Mouse (Mus musculus) brown adipose tissue, adult 24 weeks (tissue): ENCODE data around the gene Kcmf1. TPM values are rescaled to one million over a fixed set of nuclear protein-coding genes. Genes with fewer than 3 reads are reported as not detected.
"Not testable (repeated sequence)": the region's sequence is repeated elsewhere in the genome, so short reads cannot be mapped to it uniquely, and the experiment has no call there.

Experiments
- H3K27ac ChIP-seq: fragments of 200-500 bp; replicated peaks from 2 replicates; pipeline ENCODE4 v1.5.1; 2012; ENCODE audit warnings: low read depth, mild to moderate bottlenecking, low read length
- H3K4me1 ChIP-seq: fragments of 200-500 bp; 2 replicates; pipeline ENCODE4 v1.6.1; 2012; ENCODE audit warnings: low read length, mixed read lengths; ENCODE audit not compliant: control insufficient read depth, insufficient read depth, insufficient read length
- H3K4me3 ChIP-seq: fragments of 200-500 bp; 2 replicates; pipeline ENCODE4 v1.5.1; 2012; ENCODE audit warnings: low read depth, mild to moderate bottlenecking, low read length, moderate library complexity; ENCODE audit not compliant: insufficient read depth
- polyA plus RNA-seq: library from polyadenylated mRNA; stranded (reverse); fragments of >200 nt; gene quantifications from 2 replicates; pipeline ENCODE4 v1.2.4, GENCODE M21; 2012; ENCODE audit not compliant: missing spikeins, insufficient read depth, insufficient read length

The Kcmf1 gene
- polyA plus RNA-seq, 1 experiment = 166 TPM

DNA sequence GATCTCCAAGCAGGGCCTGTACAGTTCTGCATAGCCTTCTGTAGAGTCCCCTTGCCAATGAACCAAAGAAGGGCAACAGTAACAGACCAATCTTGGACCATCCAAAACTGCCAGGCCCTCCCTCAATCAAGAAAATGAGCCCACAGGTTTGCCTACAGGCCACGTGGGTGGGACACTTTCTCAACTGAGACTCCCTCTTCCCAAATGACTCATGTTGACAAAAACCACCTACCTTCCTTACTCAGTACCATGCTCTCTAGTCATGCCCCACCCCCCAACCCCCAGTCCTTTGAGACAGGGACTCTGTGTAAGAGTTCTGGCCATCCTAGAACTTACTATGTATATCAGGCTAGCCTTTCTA, 18.2 kb downstream of the Kcmf1 start:
- Histone ChIP-seq H3K4me3 (no peak overlapping the region), H3K27ac (no peak overlapping the region; the same call in 1 of the 2 replicates), H3K4me1 (peaks cover 29% of the 10 kb centered on the region)

DNA sequence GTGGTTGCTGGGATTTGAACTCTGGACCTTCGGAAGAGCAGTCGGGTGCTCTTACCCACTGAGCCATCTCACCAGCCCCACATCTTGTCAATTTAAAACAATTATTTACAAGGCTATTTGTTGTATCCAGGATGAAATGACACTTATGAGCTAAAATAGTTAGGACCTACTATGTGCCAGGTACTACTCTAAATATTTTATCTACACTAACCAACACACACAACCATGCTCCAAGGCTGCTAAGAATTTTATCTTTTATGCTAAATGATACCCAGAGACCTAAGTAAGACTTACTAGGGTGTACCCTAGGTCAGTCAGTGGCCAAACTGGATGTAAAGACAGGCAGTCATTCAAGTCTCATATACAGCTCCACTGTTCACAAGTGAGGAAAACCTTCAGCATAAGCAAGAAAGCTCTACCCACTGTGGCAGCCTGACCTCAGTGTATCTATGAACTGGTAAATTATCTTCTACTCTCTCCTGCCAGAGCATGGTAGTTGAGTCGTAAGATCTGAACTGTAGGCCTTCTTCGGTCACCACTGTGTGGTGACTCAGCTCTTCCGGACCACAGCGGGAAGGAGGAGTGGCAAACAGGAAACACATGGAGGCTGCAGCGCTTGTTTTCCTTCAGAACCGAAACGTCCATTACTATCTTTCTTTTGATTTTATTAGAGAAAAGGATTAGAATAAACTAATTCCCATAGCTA, 18.7 kb downstream of the Kcmf1 start:
- H3K4me1 ChIP-seq = peaks cover 27% of the 10 kb centered on the region
- no peak overlapping the region for H3K4me3 ChIP-seq
- H3K27ac ChIP-seq = 0 out of 2 replicates have a peak overlapping the region, but pooled peaks have one; percentile 58

DNA sequence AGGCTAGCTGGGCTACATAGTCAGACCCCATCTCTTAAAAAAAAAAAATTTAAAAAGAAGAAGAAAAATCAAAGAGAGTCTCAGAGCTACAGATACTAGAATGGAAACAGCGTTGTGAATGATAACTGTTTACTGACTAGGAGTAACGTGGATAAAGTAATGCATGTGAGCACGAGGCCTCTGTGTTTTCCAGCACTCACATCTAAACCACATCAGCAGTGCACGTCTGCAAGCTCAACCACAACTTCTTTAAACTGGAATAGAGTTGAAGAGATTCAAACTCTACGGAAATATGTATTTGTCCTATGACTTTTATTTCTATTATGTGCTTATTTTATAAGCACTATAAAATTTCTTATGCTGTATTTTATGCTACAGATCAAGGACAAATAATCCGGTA, 23.1 kb downstream of the Kcmf1 start:
- Histone ChIP-seq H3K4me3 (no peak overlapping the region), H3K27ac (no peak overlapping the region), H3K4me1 (peaks cover 28% of the 10 kb centered on the region)

DNA sequence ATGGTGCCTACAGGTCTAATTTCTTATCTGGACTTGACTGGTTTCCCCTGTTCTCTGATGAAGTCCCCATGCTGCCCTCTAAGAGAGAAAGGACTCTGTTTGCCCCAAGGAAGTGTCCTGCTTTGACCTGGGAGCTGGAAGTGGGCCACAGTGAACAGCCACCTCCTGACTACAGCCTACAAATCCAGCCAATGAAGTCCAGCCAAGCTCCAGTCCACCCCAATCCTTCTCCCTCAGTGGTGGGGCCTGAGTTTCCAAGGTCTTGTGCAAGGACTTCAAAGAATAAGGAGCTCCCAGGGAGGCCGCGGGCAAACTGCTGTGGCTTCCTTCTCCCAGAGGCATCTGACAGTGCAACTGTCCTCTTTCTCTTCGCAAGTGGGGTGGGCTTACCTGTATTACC, 26.4 kb downstream of the Kcmf1 start:
- Histone ChIP-seq H3K4me3 (no peak overlapping the region), H3K4me1 (peaks cover 44% of the 10 kb centered on the region), H3K27ac (no peak overlapping the region)

DNA sequence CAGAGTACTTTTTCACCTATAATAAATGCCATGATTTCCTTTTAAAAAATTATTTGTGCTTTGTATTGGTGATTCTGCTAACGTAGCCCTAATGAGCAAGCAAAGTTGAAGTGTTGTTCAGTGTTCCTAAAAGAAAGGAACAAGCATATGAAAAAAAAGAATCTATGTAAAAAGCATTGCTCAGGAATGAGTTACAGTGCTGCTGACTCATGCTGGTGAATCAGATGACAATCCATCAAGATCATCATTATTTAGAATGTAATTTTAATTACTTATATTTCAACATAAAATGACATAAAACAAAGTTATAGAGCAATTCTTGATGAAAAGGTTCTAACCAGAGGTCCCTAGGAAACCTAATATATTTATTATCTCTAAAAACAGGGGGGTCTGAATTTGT, 27.5 kb downstream of the Kcmf1 start:
- Histone ChIP-seq H3K4me3 (no peak overlapping the region), H3K27ac (no peak overlapping the region), H3K4me1 (peaks cover 44% of the 10 kb centered on the region)

DNA sequence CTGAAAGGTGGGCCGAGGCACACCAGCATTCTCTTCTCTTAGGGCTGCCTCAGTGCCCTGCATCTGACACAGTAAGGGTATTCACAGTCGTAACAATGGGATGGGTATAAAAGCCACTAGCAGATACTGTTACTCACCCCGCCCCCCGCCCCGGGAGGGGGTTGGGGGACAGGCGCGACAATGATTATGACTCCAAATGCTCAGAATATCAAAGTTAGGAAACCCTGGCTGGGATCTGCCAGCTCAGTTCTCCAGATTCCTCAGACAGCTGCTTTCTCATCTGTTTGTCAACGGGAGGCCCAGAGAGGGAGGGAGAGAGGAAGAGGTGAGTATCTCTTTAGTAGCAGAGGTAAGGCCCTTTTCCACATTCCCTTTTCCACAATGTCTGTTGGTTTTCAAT, 30.2 kb downstream of the Kcmf1 start:
- H3K27ac ChIP-seq = peak overlapping the region; percentile 39; the same call in 1 of the 2 replicates
- peaks cover 46% of the 10 kb centered on the region for H3K4me1 ChIP-seq
- H3K4me3 ChIP-seq = no peak overlapping the region

DNA sequence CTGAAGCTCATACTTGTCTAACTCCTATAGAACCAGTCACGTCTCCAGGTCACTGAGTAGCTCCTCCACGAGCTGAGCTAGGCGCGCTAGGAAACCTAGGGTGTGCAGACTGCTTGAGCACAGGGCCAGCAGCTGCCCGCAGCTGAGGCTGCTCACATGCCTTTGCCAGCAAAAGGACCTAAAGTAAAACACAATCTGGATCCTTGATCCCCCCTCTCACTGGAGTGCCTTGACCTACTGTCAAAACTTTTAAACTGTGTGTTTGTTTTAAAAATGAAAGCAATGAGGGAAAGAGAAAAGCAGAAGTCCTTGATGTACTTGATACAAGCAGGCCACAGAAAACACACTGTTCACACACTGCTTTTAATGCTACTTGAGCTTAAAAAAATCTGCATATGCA, 31.1 kb downstream of the Kcmf1 start:
- Histone ChIP-seq H3K4me3 (no peak overlapping the region), H3K27ac (peak overlapping the region; percentile 55), H3K4me1 (peaks cover 43% of the 10 kb centered on the region)

DNA sequence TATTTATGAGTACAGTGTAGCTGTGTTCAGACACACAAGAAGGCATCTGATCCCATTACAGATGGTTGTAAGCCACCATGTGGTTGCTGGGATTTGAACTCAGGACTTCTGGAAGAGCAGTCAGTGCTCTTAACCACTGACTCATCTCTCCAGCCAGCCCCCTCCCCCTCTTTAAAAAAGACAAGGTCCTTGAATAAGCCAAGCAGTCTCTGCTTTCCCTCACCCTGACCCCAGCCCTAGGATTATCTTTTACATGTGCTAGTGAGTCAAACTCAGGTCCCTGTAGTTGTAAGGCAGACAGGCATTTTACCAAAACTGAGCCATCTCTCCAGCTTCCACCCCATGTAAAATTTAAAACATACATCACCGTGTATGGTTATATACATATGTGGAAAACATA, 32.0 kb downstream of the Kcmf1 start:
- H3K4me3 ChIP-seq = no peak overlapping the region
- no peak overlapping the region; the same call in 1 of the 2 replicates for H3K27ac ChIP-seq
- H3K4me1 ChIP-seq = peaks cover 41% of the 10 kb centered on the region

DNA sequence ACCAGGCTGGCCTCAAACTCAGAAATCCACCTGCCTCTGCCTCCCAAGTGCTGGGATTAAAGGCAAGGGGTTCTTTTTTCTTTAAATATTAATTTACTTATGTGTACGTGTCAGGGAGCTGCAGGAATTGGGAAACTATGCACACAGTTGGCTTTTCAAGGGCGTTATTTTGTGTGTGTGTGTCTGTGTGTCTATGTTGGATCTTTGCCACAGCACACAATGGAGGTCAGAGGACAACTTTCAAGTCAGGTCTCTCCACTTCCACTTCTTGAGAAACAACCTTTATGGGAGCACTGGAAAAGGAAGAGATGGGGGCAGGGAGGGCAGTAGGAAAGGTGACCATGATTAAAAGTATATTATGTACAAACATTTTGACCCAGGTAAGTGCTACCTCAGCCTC, 33.5 kb downstream of the Kcmf1 start:
- H3K4me3 ChIP-seq = no peak overlapping the region
- H3K27ac ChIP-seq = peak overlapping the region; percentile 35
- peaks cover 36% of the 10 kb centered on the region for H3K4me1 ChIP-seq

DNA sequence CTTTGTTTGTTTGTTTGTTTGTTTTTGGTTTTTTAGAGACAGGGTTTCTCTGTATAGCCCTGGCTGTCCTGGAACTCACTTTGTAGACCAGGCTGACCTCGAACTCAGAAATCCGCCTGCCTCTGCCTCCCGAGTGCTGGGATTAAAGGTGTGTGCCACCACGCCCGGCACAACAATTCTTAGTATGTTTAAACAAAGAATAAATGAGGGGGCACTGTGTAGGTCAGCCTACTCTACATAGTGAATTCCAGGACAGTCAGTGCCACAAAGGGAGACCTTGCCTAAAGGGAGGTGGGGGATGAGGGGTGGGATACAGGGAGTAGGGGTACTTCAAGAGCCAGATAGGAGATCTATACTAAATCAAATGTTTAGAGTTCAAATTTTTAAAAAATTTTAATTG, 37.1 kb downstream of the Kcmf1 start:
- H3K4me3 ChIP-seq, H3K27ac ChIP-seq: not testable (repeated sequence)
- peaks cover 12% of the 10 kb centered on the region; the same call in 1 of the 2 replicates for H3K4me1 ChIP-seq

DNA sequence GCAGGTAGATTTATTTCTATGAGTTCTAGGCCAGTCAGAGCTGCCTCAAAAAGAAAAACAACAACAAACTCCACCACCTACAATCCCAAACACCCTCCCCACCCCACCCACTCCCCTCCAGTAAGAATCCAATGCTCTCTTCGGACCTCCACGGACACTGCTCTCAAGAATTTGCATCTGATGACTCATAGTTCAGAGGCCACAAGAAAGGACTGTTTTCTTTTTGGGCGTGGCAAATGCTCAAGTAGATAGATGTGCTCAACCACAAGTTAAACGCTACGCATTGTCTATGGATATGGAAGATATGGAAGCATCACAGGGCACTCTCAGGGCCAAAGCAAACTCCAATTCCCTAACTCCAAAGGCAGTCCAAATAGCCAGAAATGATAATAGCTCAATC, 45.5 kb downstream of the Kcmf1 start:
- no peak overlapping the region for H3K4me3 ChIP-seq
- H3K4me1 ChIP-seq = peaks cover 7% of the 10 kb centered on the region; the same call in 1 of the 2 replicates
- H3K27ac ChIP-seq = no peak overlapping the region

DNA sequence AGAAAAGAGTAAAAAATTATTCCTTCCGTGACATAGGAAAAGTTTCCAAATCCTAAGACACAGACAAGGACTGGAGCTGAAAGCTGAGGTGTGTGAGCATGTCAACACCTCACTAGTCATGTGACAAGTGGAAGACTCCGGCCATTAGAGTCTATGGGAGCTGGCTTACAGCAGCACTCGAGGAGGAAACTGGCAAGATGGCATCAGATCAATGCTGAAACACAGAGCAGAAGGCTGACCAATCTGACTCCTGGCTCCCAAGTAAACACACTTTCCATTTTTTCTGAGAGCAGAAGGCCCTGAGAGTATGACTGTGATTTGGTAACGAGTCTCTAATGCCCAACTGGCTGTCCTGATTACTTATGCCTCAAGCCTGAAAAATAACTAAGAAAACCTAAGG, 47.6 kb downstream of the Kcmf1 start:
- peaks cover 7% of the 10 kb centered on the region; the same call in 1 of the 2 replicates for H3K4me1 ChIP-seq
- no peak overlapping the region for H3K4me3 ChIP-seq
- H3K27ac ChIP-seq = no peak overlapping the region

DNA sequence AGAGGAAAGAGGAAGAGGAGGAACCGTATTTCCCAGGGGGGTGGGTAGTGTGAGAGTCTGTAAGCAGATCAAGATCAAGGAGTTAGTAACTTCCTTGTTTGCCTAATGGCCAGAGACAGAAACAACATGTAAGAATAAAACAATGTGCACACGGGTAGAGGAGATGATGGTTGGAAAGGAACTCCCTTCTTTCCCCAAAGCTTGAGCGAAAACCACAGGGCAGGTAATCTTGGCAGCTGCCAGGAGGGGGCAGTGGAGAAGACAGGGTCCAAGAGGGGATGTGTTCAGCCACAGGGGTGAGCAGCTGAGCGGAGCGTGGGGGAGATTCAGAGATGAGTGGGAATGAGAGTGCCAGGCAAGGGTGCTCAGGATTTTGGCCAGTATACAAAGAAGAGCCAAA, 48.1 kb downstream of the Kcmf1 start:
- no peak overlapping the region for H3K27ac ChIP-seq
- no peak overlapping the region for H3K4me3 ChIP-seq
- peaks cover 7% of the 10 kb centered on the region; the same call in 1 of the 2 replicates for H3K4me1 ChIP-seq

DNA sequence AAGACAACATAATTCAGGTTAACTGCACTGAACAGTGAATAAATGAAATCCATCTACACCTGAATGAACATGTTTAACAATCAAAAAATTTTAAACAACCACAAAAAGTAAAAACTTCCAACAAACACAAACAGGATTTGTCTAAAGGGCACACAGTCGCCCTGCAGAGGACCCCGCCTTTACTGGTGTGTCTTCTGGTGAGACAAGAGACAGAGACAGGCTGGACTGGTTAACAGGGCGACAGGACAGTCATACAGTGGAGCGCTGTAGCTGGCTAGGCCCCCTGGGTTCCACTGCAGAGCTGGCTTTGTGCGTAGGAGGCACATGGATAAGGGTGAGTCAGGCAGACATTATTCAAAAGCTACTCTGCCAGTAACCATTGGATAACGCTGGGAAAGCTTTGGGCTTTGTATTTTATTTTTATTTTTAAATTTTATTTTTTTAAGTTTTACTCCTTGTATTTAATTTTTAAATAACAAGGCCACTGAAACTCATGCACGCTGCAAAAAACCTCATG, 57.7 kb downstream of the Kcmf1 start:
- Histone ChIP-seq H3K4me1 (no peaks in the 10 kb centered on the region), H3K27ac (no peak overlapping the region), H3K4me3 (no peak overlapping the region)

DNA sequence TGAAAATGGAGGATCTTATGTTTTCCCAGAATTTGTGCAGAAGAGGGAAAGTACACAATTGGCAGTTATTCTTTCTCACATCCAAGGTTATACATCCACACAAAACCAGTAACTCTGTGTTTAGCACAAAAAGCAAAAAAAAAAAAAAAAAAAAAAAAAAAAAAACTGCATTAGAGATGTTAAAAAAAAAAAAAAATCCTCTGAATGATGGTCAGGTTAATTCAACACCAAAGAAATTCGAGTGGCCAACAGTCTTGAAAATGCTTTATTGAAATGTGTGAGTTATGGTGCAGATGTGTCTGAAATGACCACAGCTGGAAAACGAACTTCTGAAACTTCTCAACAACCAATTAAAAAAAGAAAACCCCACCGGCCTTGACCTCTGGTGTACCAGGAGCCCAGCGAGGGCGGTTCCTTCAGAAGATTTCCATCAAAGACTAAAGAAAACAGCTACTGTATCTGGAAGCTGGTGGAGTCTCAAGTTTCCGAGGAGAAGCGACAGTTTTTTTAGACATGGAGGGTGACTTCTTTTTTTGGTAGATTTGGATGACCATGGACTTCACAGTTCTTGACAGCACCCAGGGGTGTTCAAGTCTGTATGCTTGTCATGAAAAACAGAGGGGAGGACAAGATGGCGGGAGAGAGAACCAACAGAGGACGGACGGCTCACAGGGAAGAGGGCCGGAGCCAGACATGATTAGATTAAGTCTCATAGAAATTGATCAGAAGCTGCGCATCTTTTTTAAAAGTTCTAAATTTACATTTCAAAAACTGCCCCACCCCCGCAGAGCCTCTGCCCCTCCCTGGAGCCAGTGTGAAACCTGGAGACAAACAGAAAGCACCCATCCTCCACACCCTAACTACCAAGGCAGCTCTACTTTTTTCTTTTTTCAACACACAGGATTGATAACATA, 58.7 kb downstream of the Kcmf1 start:
- Histone ChIP-seq H3K4me3 (no peak overlapping the region), H3K4me1 (no peaks in the 10 kb centered on the region), H3K27ac (no peak overlapping the region)
